Mouse (Mus musculus) neural tube, embryonic 12.5 days (tissue): ENCODE data around the gene Ccdc66. TPM values are rescaled to one million over a fixed set of nuclear protein-coding genes. Genes with fewer than 3 reads are reported as not detected.

Source experiments
- ATAC-seq: fragments of 200-750 bp; cut with Nextera tagmentation; 2 replicates; pipeline ENCODE4 v1.8.0; 2017; ENCODE audit warnings: low read depth, mild to moderate bottlenecking, moderate TSS enrichment, moderate library complexity; ENCODE audit not compliant: low FRiP score
- H3K27ac ChIP-seq: fragments of 300-500 bp; sonication (generic); 2 replicates; pipeline ENCODE4 v1.5.1; 2016
- H3K27me3 ChIP-seq: fragments of 300-500 bp; sonication (generic); replicated peaks from 2 replicates; pipeline ENCODE4 v1.6.1; 2016; ENCODE audit warnings: mild to moderate bottlenecking
- H3K36me3 ChIP-seq: fragments of 300-500 bp; sonication (generic); 2 replicates; pipeline ENCODE4 v1.6.1; 2016; ENCODE audit warnings: mild to moderate bottlenecking
- H3K4me1 ChIP-seq: fragments of 300-500 bp; sonication (generic); 2 replicates; pipeline ENCODE4 v1.6.1; 2016
- H3K4me2 ChIP-seq: fragments of 300-500 bp; sonication (generic); replicated peaks from 2 replicates; pipeline ENCODE4 v1.6.1; 2016; ENCODE audit warnings: mild to moderate bottlenecking
- H3K4me3 ChIP-seq: fragments of 300-500 bp; sonication (generic); 2 replicates; pipeline ENCODE4 v1.5.1; 2016
- H3K9ac ChIP-seq: fragments of 300-500 bp; sonication (generic); 2 replicates; pipeline ENCODE4 v1.6.1; 2016; ENCODE audit warnings: mild to moderate bottlenecking
- H3K9me3 ChIP-seq: fragments of 300-500 bp; sonication (generic); 2 replicates; pipeline ENCODE4 v1.6.1; 2016; ENCODE audit warnings: mild to moderate bottlenecking
- WGBS: fragments of 180-500 bp; shearing (Covaris S2); methylation state at CpG from one replicate; pipeline ENCODE4 v1.1.7; 2016; 5-methylcytosine and 5-hydroxymethylcytosine counted together
- polyA plus RNA-seq: library from polyadenylated mRNA; unstranded; fragments of >200 nt; fragmentation: Nextera tagmentation; extraction: Ambion mirVana; gene quantifications from 2 replicates; pipeline ENCODE4 v1.2.1, GENCODE M21; 2016

Gene Ccdc66
- polyA plus RNA-seq: 12.1 and 16.8 TPM in 2 replicates

GRCm38 (mm10) chr14:27507894-27508643, at the start of gene Ccdc66:
Ccdc66 (minus strand) TSS chr14:27508460.
- H3K9me3 ChIP-seq: no peaks in the 10 kb centered on the region
- H3K9ac ChIP-seq: peak within 1 kb of the TSS; percentile 83
- peak within 1 kb of the TSS; percentile 85 for H3K4me3 ChIP-seq
- H3K4me1 ChIP-seq: peaks cover 9% of the 10 kb centered on the region; the same call in 1 of the 2 replicates
- WGBS: under 1% methylated on average over 51 of the region's 51 CpGs
- no peaks in the 10 kb centered on the region; the same call in 1 of the 2 replicates for H3K36me3 ChIP-seq
- H3K27ac ChIP-seq: 0 out of 2 replicates have a peak within 1 kb of the TSS, but pooled peaks have one; percentile 50
- peak; percentile 96 for ATAC-seq
- H3K27me3 ChIP-seq: no peaks in the 10 kb centered on the region
- peak within 1 kb of the TSS; percentile 76 for H3K4me2 ChIP-seq

DNA sequence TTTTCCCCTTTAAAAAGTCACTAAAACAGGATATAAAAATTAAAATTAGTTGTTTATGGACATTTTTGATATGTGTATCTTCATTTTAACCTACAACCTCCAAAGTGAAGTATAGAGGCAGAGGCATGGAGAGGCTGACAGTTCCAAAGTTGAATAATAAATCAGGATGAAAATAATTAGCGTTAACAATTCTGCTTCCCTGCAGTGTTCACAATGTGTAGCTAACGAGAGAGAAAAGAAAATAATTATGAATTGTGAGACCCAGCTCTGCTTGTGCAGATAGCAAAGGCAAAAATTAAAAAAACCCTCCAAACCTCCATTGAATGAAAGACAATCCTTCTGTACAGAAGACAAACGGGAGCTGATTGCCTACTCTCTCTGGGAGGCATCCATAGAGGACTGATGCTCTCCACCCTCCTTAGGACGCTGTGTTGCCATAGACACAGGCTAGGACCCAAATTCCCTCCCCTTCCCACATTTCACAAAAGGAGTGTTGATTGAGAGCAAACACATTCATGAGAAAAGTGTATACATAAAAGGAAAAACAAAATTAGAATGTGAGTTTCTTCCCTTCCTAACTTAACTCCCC, 35.7 kb upstream of the Ccdc66 start:
- no peaks in the 10 kb centered on the region for H3K36me3 ChIP-seq
- H3K4me1 ChIP-seq: no peaks in the 10 kb centered on the region
- H3K27me3 ChIP-seq: no peaks in the 10 kb centered on the region
- H3K9me3 ChIP-seq: no peaks in the 10 kb centered on the region
- H3K4me2 ChIP-seq: no peak overlapping the region
- WGBS: 72% methylated on average over 4 of the region's 4 CpGs
- no peak overlapping the region for H3K27ac ChIP-seq
- no peak overlapping the region for H3K4me3 ChIP-seq
- no peak overlapping the region for H3K9ac ChIP-seq
- no peak for ATAC-seq

- ATAC-seq: no peak
- H3K27me3 ChIP-seq: no peaks in the 10 kb centered on the region
Observed at GRCm38 (mm10) chr14:27536441-27536840, 28.2 kb upstream of the Ccdc66 start.

DNA sequence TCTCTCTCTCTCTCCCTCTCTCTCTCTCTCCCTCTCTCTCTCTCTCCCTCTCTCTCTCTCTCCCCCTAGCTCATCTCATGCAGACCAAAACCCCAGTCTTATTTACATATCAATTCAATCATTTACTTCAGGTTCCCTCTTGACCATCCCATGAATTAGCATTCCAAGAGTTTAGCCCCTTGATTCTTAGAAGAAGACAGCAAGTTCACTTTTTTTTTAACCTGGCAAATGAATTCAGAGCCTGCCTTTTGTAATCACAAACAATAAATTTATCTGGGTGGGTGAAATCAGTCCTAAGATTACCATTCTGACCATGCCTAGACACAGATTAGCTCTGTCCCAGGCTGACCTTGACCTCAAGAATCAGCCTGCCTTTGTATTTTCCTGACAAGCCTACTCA, 16.3 kb upstream of the Ccdc66 start:
- no peaks in the 10 kb centered on the region for H3K27me3 ChIP-seq
- ATAC-seq: no peak

More at GRCm38 (mm10) chr14:27536441-27536840, 28.2 kb upstream of the Ccdc66 start:
- Histone ChIP-seq H3K4me1 (no peaks in the 10 kb centered on the region), H3K4me2 (no peak overlapping the region), H3K27ac (no peak overlapping the region), H3K4me3 (no peak overlapping the region), H3K36me3 (no peaks in the 10 kb centered on the region), H3K9me3 (no peaks in the 10 kb centered on the region), H3K9ac (no peak overlapping the region)
- WGBS: 89% methylated on average over 3 of the region's 3 CpGs

DNA sequence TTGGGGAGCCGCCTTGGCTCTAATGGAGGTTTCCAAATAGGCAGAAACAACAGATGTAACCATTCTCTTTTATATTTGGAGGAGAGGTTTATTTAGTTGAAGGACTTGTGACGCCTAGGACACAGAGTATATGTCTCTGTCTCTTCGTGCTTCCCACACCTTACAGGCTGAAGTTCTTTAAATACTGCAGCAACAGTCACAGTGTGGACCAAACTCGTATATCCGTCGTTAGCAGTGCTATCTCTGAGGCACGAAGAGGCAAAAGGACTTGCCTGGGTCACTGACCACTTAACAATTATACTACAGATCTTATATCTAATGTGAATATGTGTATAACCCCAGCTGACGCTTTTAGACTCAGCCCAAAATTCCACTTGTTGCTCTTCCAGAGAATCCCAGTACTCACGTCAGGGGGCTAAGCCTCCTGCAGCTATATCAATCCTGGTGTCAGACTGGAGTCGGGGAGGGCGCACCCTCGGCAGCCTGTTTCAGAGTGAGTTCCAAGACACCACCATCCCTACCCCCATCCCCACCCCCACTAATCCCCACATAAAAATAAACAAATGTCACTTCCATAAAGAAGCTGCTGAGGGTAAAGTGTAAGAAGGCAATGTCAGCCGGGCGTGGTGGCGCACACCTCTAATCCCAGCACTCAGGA, 513 bp upstream of the Ccdc66 start:
- WGBS: 35% methylated on average over 15 of the region's 15 CpGs
- Histone ChIP-seq H3K4me2 (peak overlapping the region; percentile 76), H3K4me1 (peaks cover 9% of the 10 kb centered on the region; the same call in 1 of the 2 replicates), H3K36me3 (no peaks in the 10 kb centered on the region; the same call in 1 of the 2 replicates), H3K27me3 (no peaks in the 10 kb centered on the region), H3K27ac (no peak overlapping the region), H3K4me3 (peak overlapping the region; percentile 85), H3K9me3 (no peaks in the 10 kb centered on the region), H3K9ac (peak overlapping the region; percentile 33; the same call in 1 of the 2 replicates)
- peak; percentile 60; the same call in 1 of the 2 replicates for ATAC-seq

More for the DNA sequence above, 16.3 kb upstream of the Ccdc66 start:
- Histone ChIP-seq H3K4me3 (no peak overlapping the region), H3K4me2 (no peak overlapping the region), H3K36me3 (no peaks in the 10 kb centered on the region), H3K4me1 (no peaks in the 10 kb centered on the region), H3K9ac (no peak overlapping the region), H3K9me3 (0 out of 2 replicates have a peak, but pooled peaks cover 3% of the 10 kb centered on the region), H3K27ac (no peak overlapping the region)

GRCm38 (mm10) chr14:27501096-27501495, 7.2 kb downstream of the Ccdc66 start:
- WGBS: 79% methylated on average over 4 of the region's 4 CpGs
- H3K9me3 ChIP-seq: no peaks in the 10 kb centered on the region
- no peak for ATAC-seq

GRCm38 (mm10) chr14:27493516-27493915, 14.7 kb downstream of the Ccdc66 start:
- WGBS: 90% methylated on average over 4 of the region's 4 CpGs
- Histone ChIP-seq H3K27ac (no peak overlapping the region), H3K27me3 (no peaks in the 10 kb centered on the region), H3K4me1 (no peaks in the 10 kb centered on the region), H3K36me3 (peaks cover 68% of the 10 kb centered on the region), H3K9ac (no peak overlapping the region), H3K4me3 (no peak overlapping the region), H3K9me3 (no peaks in the 10 kb centered on the region), H3K4me2 (no peak overlapping the region)
- ATAC-seq: no peak

More at GRCm38 (mm10) chr14:27501096-27501495, 7.2 kb downstream of the Ccdc66 start:
- Histone ChIP-seq H3K36me3 (peaks cover 32% of the 10 kb centered on the region), H3K27ac (no peak overlapping the region), H3K4me1 (no peaks in the 10 kb centered on the region), H3K27me3 (no peaks in the 10 kb centered on the region), H3K4me2 (no peak overlapping the region), H3K9ac (no peak overlapping the region), H3K4me3 (no peak overlapping the region)

GRCm38 (mm10) chr14:27491399-27491798, 16.9 kb downstream of the Ccdc66 start:
- H3K27me3 ChIP-seq: no peaks in the 10 kb centered on the region
- H3K4me1 ChIP-seq: no peaks in the 10 kb centered on the region
- no peak overlapping the region for H3K4me3 ChIP-seq
- H3K9ac ChIP-seq: no peak overlapping the region
- H3K27ac ChIP-seq: no peak overlapping the region
- ATAC-seq: no peak
- H3K4me2 ChIP-seq: no peak overlapping the region
- WGBS: 89% methylated on average over 5 of the region's 5 CpGs
- H3K36me3 ChIP-seq: peaks cover 68% of the 10 kb centered on the region
- no peaks in the 10 kb centered on the region for H3K9me3 ChIP-seq

GRCm38 (mm10) chr14:27446963-27447362, 61.3 kb downstream of the Ccdc66 start:
- H3K27me3 ChIP-seq: no peaks in the 10 kb centered on the region
- no peak overlapping the region for H3K27ac ChIP-seq
- WGBS: 93% methylated on average over 4 of the region's 4 CpGs
- no peak overlapping the region for H3K9ac ChIP-seq
- H3K9me3 ChIP-seq: no peaks in the 10 kb centered on the region
- H3K4me2 ChIP-seq: no peak overlapping the region
- H3K4me1 ChIP-seq: no peaks in the 10 kb centered on the region
- no peak for ATAC-seq
- no peak overlapping the region for H3K4me3 ChIP-seq
- H3K36me3 ChIP-seq: peaks cover 44% of the 10 kb centered on the region

DNA sequence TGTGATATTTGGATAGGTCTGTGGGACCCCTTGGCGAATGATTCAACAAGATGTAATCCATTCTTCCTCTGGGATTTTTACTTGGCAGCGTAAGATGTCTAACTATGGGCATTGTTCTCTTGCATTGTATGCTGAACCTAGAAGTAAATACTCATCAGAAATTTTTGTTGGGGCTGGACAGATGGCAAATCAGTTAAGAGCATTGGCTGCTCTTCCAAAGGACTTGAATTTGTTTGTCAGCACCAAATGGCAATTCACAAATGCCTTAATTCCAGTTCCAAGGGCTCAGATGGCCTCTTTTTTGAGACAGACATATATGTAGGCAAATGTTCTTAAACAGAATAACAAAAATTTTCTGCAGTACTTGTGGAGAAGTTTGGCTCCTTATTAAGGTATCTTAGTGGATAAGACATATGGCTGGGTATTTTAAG, 63.4 kb downstream of the Ccdc66 start:
- Histone ChIP-seq H3K36me3 (peaks cover 40% of the 10 kb centered on the region), H3K27me3 (no peaks in the 10 kb centered on the region), H3K27ac (no peak overlapping the region), H3K9me3 (no peaks in the 10 kb centered on the region), H3K9ac (no peak overlapping the region), H3K4me2 (no peak overlapping the region), H3K4me3 (no peak overlapping the region), H3K4me1 (no peaks in the 10 kb centered on the region)
- 90% methylated on average over 2 of the region's 2 CpGs for WGBS
- ATAC-seq: no peak

- Histone ChIP-seq H3K27ac (no peak overlapping the region), H3K4me1 (no peaks in the 10 kb centered on the region), H3K4me3 (no peak overlapping the region), H3K9ac (no peak overlapping the region), H3K4me2 (no peak overlapping the region), H3K9me3 (no peaks in the 10 kb centered on the region), H3K36me3 (peaks cover 22% of the 10 kb centered on the region), H3K27me3 (no peaks in the 10 kb centered on the region)
- ATAC-seq: no peak
Observed at GRCm38 (mm10) chr14:27440921-27441320, 67.3 kb downstream of the Ccdc66 start.

DNA sequence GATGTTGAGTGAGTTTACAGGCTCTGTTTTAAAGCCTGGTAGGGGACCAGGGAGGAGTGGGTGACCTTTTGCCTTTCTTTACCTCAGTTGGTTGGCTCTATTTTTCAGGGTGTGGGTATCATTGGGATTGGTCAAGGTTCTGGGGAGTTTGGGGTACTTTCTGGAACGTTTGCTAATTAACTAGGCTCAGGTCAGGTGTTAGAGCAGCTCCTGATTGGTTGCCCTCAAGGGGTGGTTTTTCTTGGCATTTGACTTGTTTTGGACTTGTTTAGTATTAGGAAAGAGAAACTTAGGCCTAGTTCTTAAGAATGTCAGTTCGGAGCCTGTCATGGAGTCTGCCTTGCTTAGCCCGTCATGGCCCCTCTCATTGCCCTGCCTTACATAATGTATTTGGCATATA, 71.4 kb downstream of the Ccdc66 start:
- Histone ChIP-seq H3K9me3 (no peaks in the 10 kb centered on the region), H3K9ac (no peak overlapping the region), H3K27ac (no peak overlapping the region), H3K4me2 (no peak overlapping the region), H3K27me3 (no peaks in the 10 kb centered on the region), H3K4me1 (no peaks in the 10 kb centered on the region), H3K4me3 (no peak overlapping the region), H3K36me3 (peaks cover 20% of the 10 kb centered on the region)
- 87% methylated on average over 3 of the region's 3 CpGs for WGBS
- ATAC-seq: no peak
